Mouse (Mus musculus): Measurements from ENCODE around the gene Socs1. TPM values are rescaled to one million over a fixed set of nuclear protein-coding genes. Genes with fewer than 3 reads are reported as not detected.

Socs1 gene
- polyA plus RNA-seq, 1 experiment from 2014 or later: 5.1 TPM

DNA sequence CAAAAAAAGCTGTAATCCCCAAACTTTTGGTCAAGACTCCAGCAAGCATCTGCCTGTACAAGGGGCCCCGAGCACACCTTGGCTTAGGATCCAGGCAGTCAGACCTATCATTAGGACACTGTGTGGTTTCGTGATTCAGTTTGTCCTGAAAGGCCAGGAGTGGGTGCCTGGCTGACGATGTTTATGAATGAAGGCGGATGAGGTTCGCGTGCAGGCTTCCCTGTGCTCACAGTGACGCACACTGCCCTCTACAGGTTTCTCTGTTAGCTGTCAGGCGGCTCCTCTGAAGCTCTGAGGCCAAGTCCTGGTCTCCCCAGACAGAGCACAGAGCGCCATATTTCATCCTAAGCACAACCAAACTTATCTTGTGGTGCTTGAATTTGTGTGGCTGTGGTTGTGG is 952 bp upstream of the Socs1 start:
- H3K4me2 ChIP-seq: peak overlapping the region; percentile 97
- H3K9me3 ChIP-seq (replicated peaks): no peaks in the 10 kb centered on the region
- WGBS: 3% methylated on average over 9 of the region's 9 CpGs
- ATAC-seq (replicated peaks; ENCODE audit: insufficient number of reproducible peaks, insufficient read depth, low FRiP score, low read depth): peak; percentile 16; the same call in 1 of the 2 replicates
- H3K9ac ChIP-seq: peak overlapping the region; percentile 77
- no peaks in the 10 kb centered on the region for H3K36me3 ChIP-seq
- H3K27ac ChIP-seq: peak overlapping the region; percentile 99
- H3K27me3 ChIP-seq: no peaks in the 10 kb centered on the region; the same call in 1 of the 2 replicates
- H3K4me3 ChIP-seq: peak overlapping the region; percentile 85
- H3K4me1 ChIP-seq (replicated peaks): peaks cover 59% of the 10 kb centered on the region

DNA sequence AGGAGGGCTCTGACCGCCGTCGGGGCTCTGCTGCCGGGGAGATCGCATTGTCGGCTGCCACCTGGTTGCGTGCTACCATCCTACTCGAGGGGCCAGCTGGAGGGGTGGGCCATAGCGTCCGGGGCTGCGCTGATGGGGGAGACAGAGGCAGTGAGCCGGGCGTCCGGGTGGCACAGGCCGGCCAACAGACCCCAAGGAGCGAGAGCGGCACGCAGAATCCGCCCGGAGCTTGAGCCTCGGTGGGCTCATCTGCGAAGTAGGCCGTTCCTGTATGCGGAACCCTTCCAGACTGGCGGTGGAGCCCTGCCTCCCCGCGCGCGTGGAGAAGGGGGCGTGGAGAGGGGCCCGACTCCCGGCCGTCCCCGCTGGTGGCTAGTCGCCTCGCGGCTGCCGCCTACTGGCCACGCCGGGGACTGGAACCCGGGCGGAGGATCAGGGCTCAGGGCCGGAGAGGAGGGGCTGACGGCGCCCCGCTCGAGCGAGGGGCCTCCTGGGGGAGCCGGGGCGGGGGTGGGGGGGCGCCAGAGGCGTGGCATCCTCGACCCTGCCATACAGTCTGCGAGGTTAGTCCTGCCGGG is 454 bp downstream of the Socs1 start:
- ATAC-seq (replicated peaks; ENCODE audit: insufficient number of reproducible peaks, insufficient read depth, low FRiP score, low read depth): peak; percentile 72
- peak overlapping the region; percentile 85 for H3K4me3 ChIP-seq
- under 1% methylated on average over 55 of the region's 55 CpGs for WGBS
- H3K27ac ChIP-seq: peak overlapping the region; percentile 99
- H3K4me1 ChIP-seq (replicated peaks): peaks cover 69% of the 10 kb centered on the region
- no peaks in the 10 kb centered on the region for H3K9me3 ChIP-seq (replicated peaks)
- H3K4me2 ChIP-seq: peak overlapping the region; percentile 97
- no peaks in the 10 kb centered on the region; the same call in 1 of the 2 replicates for H3K27me3 ChIP-seq
- peak overlapping the region; percentile 77 for H3K9ac ChIP-seq
- H3K36me3 ChIP-seq: no peaks in the 10 kb centered on the region

DNA sequence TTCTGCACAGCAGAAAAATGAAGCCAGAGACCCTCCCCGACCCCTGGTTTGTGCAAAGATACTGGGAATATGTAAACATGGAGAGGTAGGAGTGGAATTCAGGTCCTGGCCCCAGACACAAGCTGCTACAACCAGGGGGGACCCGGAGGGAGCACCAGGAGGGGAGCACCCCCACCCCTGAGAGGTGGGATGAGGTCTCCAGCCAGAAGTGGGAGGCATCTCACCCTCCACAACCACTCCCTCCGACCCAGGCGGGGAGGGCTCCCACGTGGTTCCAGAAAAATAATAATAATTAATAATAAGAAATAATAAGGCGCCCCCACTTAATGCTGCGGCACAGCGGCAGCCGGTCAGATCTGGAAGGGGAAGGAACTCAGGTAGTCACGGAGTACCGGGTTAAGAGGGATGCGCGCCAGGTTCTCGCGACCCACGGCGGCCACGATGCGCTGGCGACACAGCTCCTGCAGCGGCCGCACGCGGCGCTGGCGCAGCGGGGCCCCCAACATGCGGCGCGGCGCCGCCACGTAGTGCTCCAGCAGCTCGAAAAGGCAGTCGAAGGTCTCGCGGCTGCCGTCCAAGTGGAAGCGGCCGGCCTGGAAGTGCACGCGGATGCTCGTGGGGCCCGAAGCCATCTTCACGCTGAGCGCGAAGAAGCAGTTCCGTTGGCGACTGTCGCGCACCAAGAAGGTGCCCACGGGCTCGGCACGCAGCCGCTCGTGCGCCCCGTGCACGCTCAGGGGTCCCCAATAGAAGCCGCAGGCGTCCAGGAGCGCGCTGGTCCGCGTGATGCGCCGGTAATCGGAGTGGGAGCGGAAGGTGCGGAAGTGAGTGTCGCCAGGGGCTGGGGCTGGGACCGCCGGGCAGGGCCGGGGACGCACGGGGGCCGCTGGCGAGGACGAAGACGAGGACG is 1.2 kb downstream of the Socs1 start:
- WGBS: 2% methylated on average over 81 of the region's 81 CpGs
- peak overlapping the region; percentile 97 for H3K4me2 ChIP-seq
- peak; percentile 0; the same call in 1 of the 2 replicates for ATAC-seq (replicated peaks; ENCODE audit: insufficient number of reproducible peaks, insufficient read depth, low FRiP score, low read depth)
- H3K27ac ChIP-seq: peak overlapping the region; percentile 99
- H3K9me3 ChIP-seq (replicated peaks): no peaks in the 10 kb centered on the region
- H3K36me3 ChIP-seq: no peaks in the 10 kb centered on the region
- H3K4me1 ChIP-seq (replicated peaks): peaks cover 69% of the 10 kb centered on the region
- no peaks in the 10 kb centered on the region for H3K27me3 ChIP-seq
- H3K9ac ChIP-seq: peak overlapping the region; percentile 77
- peak overlapping the region; percentile 85 for H3K4me3 ChIP-seq

DNA sequence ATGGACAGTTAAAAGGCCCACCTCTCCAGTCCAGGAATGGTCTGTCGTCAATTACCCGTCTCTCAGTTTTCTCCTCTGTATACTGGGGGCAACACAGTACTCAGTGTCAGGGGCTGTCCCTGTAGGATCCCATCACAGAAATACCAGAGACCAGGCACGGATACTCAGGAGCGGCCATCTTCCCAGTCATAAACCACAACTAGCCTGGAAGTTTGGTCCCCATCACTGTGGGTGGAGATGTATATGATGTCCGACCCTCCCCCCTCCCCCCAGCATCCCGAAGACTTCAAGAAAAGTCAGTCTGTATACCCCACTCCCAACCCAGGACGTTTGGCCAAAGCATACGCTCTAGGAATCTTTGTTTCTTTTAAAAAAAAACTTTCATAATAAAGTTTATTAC is 1.9 kb downstream of the Socs1 start:
- no peak for ATAC-seq (replicated peaks; ENCODE audit: insufficient number of reproducible peaks, insufficient read depth, low FRiP score, low read depth)
- Histone ChIP-seq H3K4me3 (peak overlapping the region; percentile 85), H3K9me3 (replicated peaks) (no peaks in the 10 kb centered on the region), H3K27me3 (no peaks in the 10 kb centered on the region), H3K36me3 (no peaks in the 10 kb centered on the region), H3K27ac (peak overlapping the region; percentile 74; the same call in 1 of the 2 replicates), H3K4me2 (peak overlapping the region; percentile 97), H3K9ac (no peak overlapping the region), H3K4me1 (replicated peaks) (peaks cover 68% of the 10 kb centered on the region)
- WGBS: 51% methylated on average over 8 of the region's 8 CpGs

DNA sequence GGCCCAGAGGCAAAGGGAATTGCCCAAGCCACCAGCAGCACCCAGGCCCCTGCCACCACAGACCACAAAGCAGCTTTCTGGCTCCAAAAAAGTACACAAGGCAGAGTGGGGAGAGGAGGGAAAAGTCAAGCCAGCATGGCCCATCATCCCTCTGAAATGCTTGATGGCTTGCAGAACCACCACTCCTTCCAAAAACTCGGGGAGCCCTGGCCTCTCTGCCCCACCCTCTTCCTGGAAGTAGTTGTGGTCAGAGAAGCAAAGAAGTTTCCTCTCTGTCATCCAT is 2.2 kb downstream of the Socs1 start:
- H3K27me3 ChIP-seq: no peaks in the 10 kb centered on the region
- H3K36me3 ChIP-seq: no peaks in the 10 kb centered on the region
- WGBS: 21% methylated on average over 1 of the region's 1 CpGs
- H3K4me2 ChIP-seq: peak overlapping the region; percentile 97
- peak overlapping the region; percentile 74 for H3K27ac ChIP-seq
- no peak overlapping the region for H3K9ac ChIP-seq
- ATAC-seq (replicated peaks; ENCODE audit: insufficient number of reproducible peaks, insufficient read depth, low FRiP score, low read depth): no peak
- H3K4me3 ChIP-seq: peak overlapping the region; percentile 85
- H3K4me1 ChIP-seq (replicated peaks): peaks cover 66% of the 10 kb centered on the region
- no peaks in the 10 kb centered on the region for H3K9me3 ChIP-seq (replicated peaks)

- H3K9me3 ChIP-seq (replicated peaks): no peaks in the 10 kb centered on the region
- peak overlapping the region; percentile 74 for H3K27ac ChIP-seq
- no peaks in the 10 kb centered on the region for H3K27me3 ChIP-seq
- H3K4me3 ChIP-seq: peak overlapping the region; percentile 85
- peaks cover 68% of the 10 kb centered on the region for H3K4me1 ChIP-seq (replicated peaks)
- ATAC-seq (replicated peaks; ENCODE audit: insufficient number of reproducible peaks, insufficient read depth, low FRiP score, low read depth): no peak
- H3K9ac ChIP-seq: peak overlapping the region; percentile 37
- H3K36me3 ChIP-seq: no peaks in the 10 kb centered on the region
- WGBS: 43% methylated on average over 6 of the region's 6 CpGs
- peak overlapping the region; percentile 97 for H3K4me2 ChIP-seq
These were observed 2.8 kb downstream of the Socs1 start for GRCm38 (mm10) chr16:10782377-10783151.

- Histone ChIP-seq H3K36me3 (no peaks in the 10 kb centered on the region), H3K4me3 (peak overlapping the region; percentile 85; the same call in 1 of the 2 replicates), H3K27ac (peak overlapping the region; percentile 74), H3K4me2 (peak overlapping the region; percentile 97), H3K9me3 (replicated peaks) (no peaks in the 10 kb centered on the region), H3K27me3 (no peaks in the 10 kb centered on the region), H3K4me1 (replicated peaks) (peaks cover 65% of the 10 kb centered on the region), H3K9ac (peak overlapping the region; percentile 17; the same call in 1 of the 2 replicates)
- 24% methylated on average over 9 of the region's 9 CpGs for WGBS
- ATAC-seq (replicated peaks; ENCODE audit: insufficient number of reproducible peaks, insufficient read depth, low FRiP score, low read depth): no peak
These were observed 3.4 kb downstream of the Socs1 start for GRCm38 (mm10) chr16:10781862-10782371.

DNA sequence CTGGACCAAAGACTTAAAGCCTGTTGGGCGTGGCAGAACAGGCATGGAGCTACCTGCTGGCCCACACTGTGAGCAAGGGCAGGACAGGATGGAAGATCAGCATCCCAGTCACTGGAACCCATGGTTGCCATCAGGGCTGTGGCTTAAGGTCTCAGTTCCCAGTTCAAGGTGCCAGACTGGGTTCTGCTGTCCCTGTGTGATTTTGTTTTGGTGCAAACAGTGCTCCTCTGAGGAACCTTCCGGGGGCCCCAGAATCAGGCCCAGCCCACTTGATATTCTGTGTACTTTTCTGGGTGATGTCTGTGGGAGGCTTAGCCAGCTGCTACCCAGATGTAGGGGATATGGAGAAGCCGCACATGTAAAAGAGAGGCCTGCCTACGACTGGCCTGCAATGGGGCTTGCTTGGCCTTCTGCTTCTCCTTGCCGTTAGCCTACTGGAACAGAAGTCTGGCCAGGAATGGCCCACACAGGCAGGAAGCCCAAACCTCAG is 4.7 kb downstream of the Socs1 start:
- peak overlapping the region; percentile 74; the same call in 1 of the 2 replicates for H3K27ac ChIP-seq
- WGBS: 72% methylated on average over 5 of the region's 5 CpGs
- H3K9me3 ChIP-seq (replicated peaks): no peaks in the 10 kb centered on the region
- H3K27me3 ChIP-seq: no peaks in the 10 kb centered on the region
- no peak overlapping the region for H3K4me3 ChIP-seq
- no peak overlapping the region for H3K4me2 ChIP-seq
- no peak for ATAC-seq (replicated peaks; ENCODE audit: insufficient number of reproducible peaks, insufficient read depth, low FRiP score, low read depth)
- H3K36me3 ChIP-seq: no peaks in the 10 kb centered on the region
- H3K4me1 ChIP-seq (replicated peaks): peaks cover 54% of the 10 kb centered on the region
- H3K9ac ChIP-seq: no peak overlapping the region

DNA sequence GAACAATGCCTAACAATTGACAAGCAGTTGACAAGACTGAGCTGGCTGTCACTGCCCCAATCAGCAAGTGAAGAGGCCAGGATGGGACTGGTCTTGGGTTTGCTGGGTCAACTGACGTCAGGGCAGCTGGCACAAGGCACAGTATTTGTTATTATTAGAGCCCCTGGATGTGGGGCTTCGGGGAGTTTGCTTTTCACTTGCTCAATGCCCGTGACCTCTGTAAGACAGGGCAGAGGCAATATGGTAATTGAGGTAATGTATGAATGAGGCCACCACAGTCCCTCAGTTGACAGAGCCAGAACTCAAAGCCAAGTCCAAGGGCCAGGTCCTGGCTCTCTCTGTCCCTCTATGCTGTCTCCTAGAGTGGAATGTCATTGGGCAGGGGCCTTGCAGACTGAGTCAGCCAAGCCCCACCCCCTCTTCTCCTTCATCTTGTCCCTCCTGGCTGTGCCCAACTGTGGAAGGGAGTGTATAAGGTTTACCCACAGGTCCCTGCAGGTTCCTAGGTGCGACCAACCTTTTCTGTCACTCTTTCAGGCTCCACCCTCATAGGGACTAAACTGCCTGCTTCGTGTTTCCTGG is 7.7 kb downstream of the Socs1 start:
- peak overlapping the region; percentile 18; the same call in 1 of the 2 replicates for H3K27ac ChIP-seq
- H3K4me3 ChIP-seq: no peak overlapping the region
- H3K9ac ChIP-seq: no peak overlapping the region
- 53% methylated on average over 5 of the region's 5 CpGs for WGBS
- no peak for ATAC-seq (replicated peaks; ENCODE audit: insufficient number of reproducible peaks, insufficient read depth, low FRiP score, low read depth)
- H3K4me1 ChIP-seq (replicated peaks): peaks cover 40% of the 10 kb centered on the region
- no peaks in the 10 kb centered on the region for H3K9me3 ChIP-seq (replicated peaks)
- no peaks in the 10 kb centered on the region for H3K27me3 ChIP-seq
- H3K4me2 ChIP-seq: no peak overlapping the region
- no peaks in the 10 kb centered on the region for H3K36me3 ChIP-seq

GRCm38 (mm10) chr16:10776322-10776721 is 9.0 kb downstream of the Socs1 start:
- no peaks in the 10 kb centered on the region for H3K27me3 ChIP-seq
- ATAC-seq (replicated peaks; ENCODE audit: insufficient number of reproducible peaks, insufficient read depth, low FRiP score, low read depth): no peak
- no peak overlapping the region for H3K4me2 ChIP-seq
- no peaks in the 10 kb centered on the region for H3K9me3 ChIP-seq (replicated peaks)
- no peaks in the 10 kb centered on the region for H3K36me3 ChIP-seq
- peaks cover 28% of the 10 kb centered on the region for H3K4me1 ChIP-seq (replicated peaks)
- H3K4me3 ChIP-seq: no peak overlapping the region
- 34% methylated on average over 7 of the region's 7 CpGs for WGBS
- no peak overlapping the region for H3K27ac ChIP-seq
- no peak overlapping the region for H3K9ac ChIP-seq
